ENCODE assay signal across 9 mouse cellular contexts in the genomic region with DNA sequence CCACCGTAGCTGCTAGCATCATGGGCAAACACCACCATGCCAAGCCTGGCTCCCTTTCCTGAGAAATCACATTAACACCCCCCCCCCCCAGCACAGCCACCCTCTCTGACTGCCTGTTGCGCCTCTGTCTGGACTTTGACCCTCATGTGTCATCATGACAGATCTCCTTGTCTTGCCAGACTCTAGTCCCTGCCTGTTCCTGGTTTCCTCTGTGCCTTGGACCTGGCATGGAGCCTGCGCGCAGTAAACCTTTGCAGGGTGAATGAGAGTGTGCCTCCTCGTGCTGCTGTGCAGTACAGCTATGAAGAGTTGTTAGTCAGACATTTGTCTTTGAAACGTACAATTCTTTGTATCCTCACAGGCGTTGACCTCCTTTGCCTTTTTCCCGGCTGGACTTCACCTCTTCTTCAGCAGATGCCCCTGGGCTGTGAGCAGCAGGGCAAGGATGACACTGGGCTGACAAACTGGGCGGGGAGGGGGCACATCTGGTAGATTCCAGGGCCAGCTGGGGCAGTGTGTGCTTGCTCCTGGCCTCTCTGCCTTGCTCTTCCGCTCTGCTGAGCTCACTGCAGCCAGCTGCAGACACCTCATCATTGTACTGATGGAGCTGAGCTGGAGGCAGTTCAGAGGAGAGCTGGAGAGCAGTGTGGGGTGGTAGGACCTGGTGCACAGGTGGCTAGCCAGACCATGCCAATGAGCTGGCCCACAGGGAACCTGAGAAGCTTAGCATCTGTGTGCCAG.
A peak's percentile ranks its signal among the peaks of the same experiment; 100 is the strongest.
DNase-seq lines count a peak whose midpoint lies in the region; ATAC-seq and TF ChIP-seq lines count a peak whose summit lies in the region.
"Had no signal": no experiment of that assay in that cellular context is flagged by ENCODE, and none has a peak within 500 bp of the region (broad histone marks: within the 10 kb centered on the region; RNA-seq: fewer than 3 reads in every experiment).

No protein-coding gene starts in this region.

- H3K27ac ChIP-seq in neural tube, embryonic 11.5 days (ENCODE audit: low read depth, low read length), result no peak overlapping the region
- no peak overlapping the region for H3K27ac ChIP-seq in kidney, postnatal 0 days
- peak overlapping the region; percentile 18; the same call in 1 of the 2 replicates for H3K27ac ChIP-seq in stomach, postnatal 0 days (replicated peaks)

- no peak overlapping the region for H3K4me3 ChIP-seq in neural tube, embryonic 11.5 days (ENCODE audit: low read depth, low read length)
- H3K4me3 ChIP-seq in kidney, postnatal 0 days (replicated peaks; ENCODE audit: low read depth, low read length), result no peak overlapping the region
- no peak overlapping the region for H3K4me3 ChIP-seq in stomach, postnatal 0 days (ENCODE audit: low read depth, low read length)
- H3K4me3 ChIP-seq: myocyte had no signal

- H3K4me1 ChIP-seq in neural tube, embryonic 11.5 days (ENCODE audit: control insufficient read depth, insufficient read depth, low read length), result peaks cover 3% of the 10 kb centered on the region; the same call in 1 of the 2 replicates
- 0 out of 2 replicates have a peak, but pooled peaks cover 3% of the 10 kb centered on the region for H3K4me1 ChIP-seq in kidney, postnatal 0 days (replicated peaks; ENCODE audit: insufficient read depth, low read length)
- no peaks in the 10 kb centered on the region for H3K4me1 ChIP-seq in stomach, postnatal 0 days (replicated peaks; ENCODE audit: control insufficient read depth, insufficient read depth)

- no peak for TF ChIP-seq CTCF in kidney, postnatal 0 days (IDR thresholded peaks at IDR 0.05; ENCODE audit: low read depth)
- TF ChIP-seq CTCF in stomach, postnatal 0 days (IDR thresholded peaks at IDR 0.05; ENCODE audit: low read depth), result no peak

- H3K9me3 ChIP-seq in neural tube, embryonic 11.5 days (ENCODE audit: control insufficient read depth, low read length), result no peaks in the 10 kb centered on the region
- H3K9me3 ChIP-seq in kidney, postnatal 0 days (replicated peaks; ENCODE audit: low read length), result no peaks in the 10 kb centered on the region
- no peaks in the 10 kb centered on the region for H3K9me3 ChIP-seq in stomach, postnatal 0 days (ENCODE audit: control insufficient read depth, low read length)

- no peak overlapping the region for H3K9ac ChIP-seq in neural tube, embryonic 11.5 days (ENCODE audit: low read length)
- H3K9ac ChIP-seq in kidney, postnatal 0 days (ENCODE audit: low read depth, low read length), result no peak overlapping the region
- H3K9ac ChIP-seq in stomach, postnatal 0 days (ENCODE audit: low read length), result no peak overlapping the region

- H3K36me3 ChIP-seq in neural tube, embryonic 11.5 days (ENCODE audit: control insufficient read depth, insufficient read depth, low read length), result no peaks in the 10 kb centered on the region
- no peaks in the 10 kb centered on the region for H3K36me3 ChIP-seq in kidney, postnatal 0 days (ENCODE audit: insufficient read depth, low read length)
- H3K36me3 ChIP-seq in stomach, postnatal 0 days (ENCODE audit: control insufficient read depth, insufficient read depth, low read length), result no peaks in the 10 kb centered on the region

- H3K27me3 ChIP-seq in neural tube, embryonic 11.5 days (ENCODE audit: control insufficient read depth, insufficient read depth, low read length), result peaks cover 5% of the 10 kb centered on the region
- H3K27me3 ChIP-seq in kidney, postnatal 0 days (ENCODE audit: insufficient read depth, low read length), result no peaks in the 10 kb centered on the region
- H3K27me3 ChIP-seq in stomach, postnatal 0 days (ENCODE audit: control insufficient read depth, insufficient read depth, low read length), result no peaks in the 10 kb centered on the region

- no peak for DNase-seq in neural tube, embryonic 11.5 days (ENCODE audit: low spot score)
- DNase-seq in neural tube, embryonic 10.5 days (ENCODE audit: extremely low spot score, low spot score), result no peak
- DNase-seq in fat pad, adult 2 months (ENCODE audit: extremely low read depth, low read depth, low spot score), result peak; percentile 31
- no peak for DNase-seq in kidney, postnatal 0 days (ENCODE audit: low spot score)
- peak; percentile 23 for DNase-seq in stomach, postnatal 0 days (ENCODE audit: low spot score)
- no peak for DNase-seq in thymus, postnatal 36 days
- DNase-seq in heart, postnatal 4 days, result no peak
- DNase-seq: liver had no signal

- 50% methylated on average over 10 of the region's 10 CpGs for WGBS in neural tube, embryonic 11.5 days
- 42% methylated on average over 10 of the region's 10 CpGs for WGBS in kidney, postnatal 0 days
- WGBS in stomach, postnatal 0 days, result 40% methylated on average over 10 of the region's 10 CpGs

- 0 out of 2 replicates have a peak, but pooled peaks have one; percentile 31 for ATAC-seq in neural tube, embryonic 11.5 days (ENCODE audit: insufficient read depth, low FRiP score, low TSS enrichment)
- peak; percentile 73 for ATAC-seq in kidney, postnatal 0 days (replicated peaks; ENCODE audit: low FRiP score, low read depth)
- ATAC-seq in stomach, postnatal 0 days (ENCODE audit: low FRiP score, low TSS enrichment), result peak; percentile 63

- H3K4me2 ChIP-seq in neural tube, embryonic 11.5 days (ENCODE audit: low read depth), result no peak overlapping the region
- H3K4me2 ChIP-seq in kidney, postnatal 0 days (ENCODE audit: low read length), result no peak overlapping the region
- no peak overlapping the region for H3K4me2 ChIP-seq in stomach, postnatal 0 days (replicated peaks; ENCODE audit: low read depth)

- no peak for TF ChIP-seq EP300 in stomach, postnatal 0 days (optimal IDR thresholded peaks at IDR 0.05)

Comparison
In these comparisons a context has a peak if more than half of its experiments do, and no peak if none do; other contexts are left out.
1. DNase-seq: peak in fat pad, adult 2 months (single experiment) and stomach, postnatal 0 days (single experiment); none in neural tube, embryonic 11.5 days (single experiment), neural tube, embryonic 10.5 days (single experiment), kidney, postnatal 0 days (single experiment), thymus, postnatal 36 days (0 of 2) and heart, postnatal 4 days (single experiment).
2. Peak in every context shown above with its lines, with median percentiles within 50 percentile points of each other: ATAC-seq.